Mouse (Mus musculus) stomach, embryonic 15.5 days (tissue): ENCODE results near the gene Cxxc4. TPM values are rescaled to one million over a fixed set of nuclear protein-coding genes. Genes with fewer than 3 reads are reported as not detected.

Source experiments
- ATAC-seq: fragments of 200-750 bp; cut with Nextera tagmentation; 2 replicates; pipeline ENCODE4 v1.8.0; 2017; ENCODE audit warnings: low read depth, moderate number of reproducible peaks, moderate TSS enrichment; ENCODE audit not compliant: insufficient read depth, low FRiP score
- H3K27ac ChIP-seq: fragments of 300-500 bp; sonication (generic); 2 replicates; pipeline ENCODE4 v1.5.1; 2015; ENCODE audit warnings: mild to moderate bottlenecking, inconsistent platforms
- H3K27me3 ChIP-seq: fragments of 300-500 bp; sonication (generic); replicated peaks from 2 replicates; pipeline ENCODE4 v1.6.1; 2015; ENCODE audit warnings: inconsistent platforms
- H3K36me3 ChIP-seq: fragments of 300-500 bp; sonication (generic); 2 replicates; pipeline ENCODE4 v1.6.1; 2015; ENCODE audit warnings: inconsistent platforms
- H3K4me1 ChIP-seq: fragments of 300-500 bp; sonication (generic); 2 replicates; pipeline ENCODE4 v1.6.1; 2015; ENCODE audit warnings: inconsistent platforms
- H3K4me2 ChIP-seq: fragments of 300-500 bp; sonication (generic); 2 replicates; pipeline ENCODE4 v1.6.1; 2015; ENCODE audit warnings: mild to moderate bottlenecking, inconsistent platforms
- H3K4me3 ChIP-seq: fragments of 300-500 bp; sonication (generic); replicated peaks from 2 replicates; pipeline ENCODE4 v1.5.1; 2015; ENCODE audit warnings: inconsistent platforms
- H3K9ac ChIP-seq: fragments of 300-500 bp; sonication (generic); 2 replicates; pipeline ENCODE4 v1.6.1; 2015; ENCODE audit warnings: inconsistent platforms
- H3K9me3 ChIP-seq: fragments of 300-500 bp; sonication (generic); 2 replicates; pipeline ENCODE4 v1.6.1; 2016; ENCODE audit warnings: inconsistent platforms
- WGBS: fragments of 180-500 bp; shearing (Covaris S2); methylation state at CpG from one replicate; pipeline ENCODE4 v1.1.7; 2015; 5-methylcytosine and 5-hydroxymethylcytosine counted together
- microRNA counts: library from miRNA; unstranded; fragments of <30 nt; microRNA quantifications from one replicate; lab custom pipeline; 2016
- microRNA-seq: library from miRNA; unstranded; fragments of <30 nt; microRNA quantifications from one replicate; pipeline ENCODE4, GENCODE M21; 2016
- polyA plus RNA-seq: library from polyadenylated mRNA; unstranded; fragments of >200 nt; fragmentation: Nextera tagmentation; extraction: Ambion mirVana; gene quantifications from 2 replicates; pipeline ENCODE4 v1.2.1, GENCODE M21; 2015

Gene Cxxc4
- polyA plus RNA-seq, 1 experiment from 2014 or later: 5.0 TPM

DNA sequence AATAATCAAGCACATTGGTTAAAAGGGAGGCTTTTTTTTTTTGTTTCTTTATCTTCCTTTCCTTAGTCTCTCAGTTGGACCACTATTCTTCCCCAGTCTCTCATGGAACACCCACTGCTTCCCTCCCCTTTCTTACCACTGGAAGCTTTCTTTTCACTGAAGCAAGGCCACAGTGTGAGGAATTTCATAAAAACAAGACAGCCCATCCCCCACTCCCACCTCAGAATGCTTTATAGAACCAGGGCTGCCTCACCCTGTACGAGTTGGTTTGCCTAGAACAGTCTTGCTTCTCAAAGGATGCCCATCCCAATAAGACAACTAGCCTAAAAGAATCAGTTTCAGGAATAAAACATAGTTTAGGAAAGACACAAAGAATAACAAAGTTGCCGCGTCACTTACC is 23.0 kb downstream of the Cxxc4 start:
- Histone ChIP-seq H3K4me3 (no peak overlapping the region), H3K9me3 (no peaks in the 10 kb centered on the region), H3K36me3 (no peaks in the 10 kb centered on the region), H3K4me1 (no peaks in the 10 kb centered on the region), H3K9ac (no peak overlapping the region), H3K27me3 (no peaks in the 10 kb centered on the region), H3K27ac (no peak overlapping the region), H3K4me2 (no peak overlapping the region)
- no peak for ATAC-seq
- WGBS: 63% methylated on average over 3 of the region's 3 CpGs

DNA sequence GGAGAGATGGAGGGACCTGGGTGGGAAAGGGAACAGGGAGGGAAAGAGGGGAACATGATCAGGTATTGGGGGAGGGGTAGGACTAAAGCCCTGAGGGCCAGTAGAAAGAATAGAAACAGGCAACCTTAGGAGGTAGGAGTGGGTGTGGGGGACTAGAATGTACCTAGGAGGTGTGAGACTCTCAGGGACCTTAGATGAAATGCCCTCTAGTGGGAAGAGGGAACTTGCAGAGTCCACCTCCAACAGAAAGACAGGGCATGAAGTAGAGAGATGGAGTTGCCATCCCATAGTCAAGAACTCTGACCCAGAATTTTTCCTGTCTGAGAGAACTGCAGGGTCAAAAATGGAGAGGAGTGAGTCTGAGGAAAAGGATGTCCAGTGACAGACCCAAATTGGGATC is 43.4 kb downstream of the Cxxc4 start:
- Histone ChIP-seq H3K9me3 (no peaks in the 10 kb centered on the region), H3K36me3 (no peaks in the 10 kb centered on the region), H3K4me1 (no peaks in the 10 kb centered on the region), H3K4me3 (no peak overlapping the region), H3K27ac (no peak overlapping the region), H3K4me2 (no peak overlapping the region), H3K9ac (no peak overlapping the region), H3K27me3 (no peaks in the 10 kb centered on the region)
- no peak for ATAC-seq

DNA sequence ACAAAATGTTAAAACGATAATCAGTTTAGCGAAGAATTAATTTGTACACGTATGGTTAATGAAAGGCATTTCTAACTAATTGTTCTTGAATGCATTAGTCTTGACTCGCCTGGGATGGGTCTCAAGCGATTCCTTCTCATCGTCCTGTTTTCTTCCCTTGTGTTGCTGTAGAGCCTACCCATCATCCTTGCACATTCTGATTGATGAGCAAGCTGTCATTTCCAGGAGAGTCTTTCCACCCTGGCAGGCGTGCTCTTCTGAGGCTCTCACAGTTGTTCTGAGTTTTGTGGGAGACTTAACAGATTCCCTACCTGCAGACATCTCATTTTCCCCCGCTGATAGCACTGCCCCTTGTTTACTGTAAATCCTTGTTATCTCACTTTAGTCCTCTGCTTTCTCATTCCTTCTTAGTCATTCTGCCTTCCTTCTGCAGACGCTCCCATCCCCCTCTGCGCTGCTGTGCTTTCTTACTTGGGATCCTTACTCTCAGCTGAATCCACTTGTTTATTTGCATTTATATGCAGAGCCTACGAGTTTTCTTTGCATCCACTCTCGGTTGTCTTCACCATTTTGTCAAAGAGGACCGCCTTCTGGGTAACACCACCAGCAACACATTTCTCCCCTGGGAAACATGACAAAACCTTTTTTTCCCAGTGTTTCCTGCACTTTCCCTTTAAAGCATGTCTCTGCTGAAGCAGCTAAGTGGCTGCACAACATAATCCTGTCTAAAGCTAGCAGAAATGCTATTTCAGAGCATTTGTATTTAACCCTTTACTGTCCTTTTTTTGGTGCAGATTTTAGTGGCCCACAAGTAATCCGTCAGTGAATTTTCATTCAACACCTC is 45.5 kb downstream of the Cxxc4 start:
- no peak overlapping the region for H3K4me3 ChIP-seq
- no peaks in the 10 kb centered on the region for H3K9me3 ChIP-seq
- H3K9ac ChIP-seq: no peak overlapping the region
- no peaks in the 10 kb centered on the region for H3K36me3 ChIP-seq
- peak overlapping the region; percentile 36; the same call in 1 of the 2 replicates for H3K4me2 ChIP-seq
- no peak for ATAC-seq
- no peaks in the 10 kb centered on the region for H3K4me1 ChIP-seq
- no peak overlapping the region for H3K27ac ChIP-seq
- WGBS: 27% methylated on average over 14 of the region's 14 CpGs
- H3K27me3 ChIP-seq: no peaks in the 10 kb centered on the region

DNA sequence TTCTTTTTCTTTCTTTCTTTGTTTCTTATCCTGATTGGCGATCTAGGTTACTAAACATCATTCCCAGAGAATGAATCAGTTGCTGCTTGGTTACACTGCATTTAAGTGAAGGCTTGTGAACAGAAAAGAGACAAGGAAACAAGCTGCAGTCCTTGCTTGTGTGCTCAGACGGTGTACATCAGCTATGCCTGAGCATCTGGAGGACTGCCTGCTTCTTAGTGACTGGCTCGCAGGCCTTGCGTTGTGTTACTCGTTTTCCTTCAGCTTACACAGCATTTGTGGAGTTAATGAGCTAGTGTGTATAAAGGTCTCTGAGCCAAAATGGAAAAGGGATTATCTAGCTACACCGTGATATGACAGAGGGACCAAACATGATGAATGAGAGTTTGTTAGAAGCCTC is 58.9 kb downstream of the Cxxc4 start:
- ATAC-seq: no peak
- H3K4me1 ChIP-seq: no peaks in the 10 kb centered on the region
- H3K27me3 ChIP-seq: no peaks in the 10 kb centered on the region
- H3K4me3 ChIP-seq: no peak overlapping the region
- H3K9me3 ChIP-seq: no peaks in the 10 kb centered on the region
- H3K27ac ChIP-seq: no peak overlapping the region
- H3K4me2 ChIP-seq: no peak overlapping the region
- no peaks in the 10 kb centered on the region for H3K36me3 ChIP-seq
- no peak overlapping the region for H3K9ac ChIP-seq
- 35% methylated on average over 6 of the region's 6 CpGs for WGBS

DNA sequence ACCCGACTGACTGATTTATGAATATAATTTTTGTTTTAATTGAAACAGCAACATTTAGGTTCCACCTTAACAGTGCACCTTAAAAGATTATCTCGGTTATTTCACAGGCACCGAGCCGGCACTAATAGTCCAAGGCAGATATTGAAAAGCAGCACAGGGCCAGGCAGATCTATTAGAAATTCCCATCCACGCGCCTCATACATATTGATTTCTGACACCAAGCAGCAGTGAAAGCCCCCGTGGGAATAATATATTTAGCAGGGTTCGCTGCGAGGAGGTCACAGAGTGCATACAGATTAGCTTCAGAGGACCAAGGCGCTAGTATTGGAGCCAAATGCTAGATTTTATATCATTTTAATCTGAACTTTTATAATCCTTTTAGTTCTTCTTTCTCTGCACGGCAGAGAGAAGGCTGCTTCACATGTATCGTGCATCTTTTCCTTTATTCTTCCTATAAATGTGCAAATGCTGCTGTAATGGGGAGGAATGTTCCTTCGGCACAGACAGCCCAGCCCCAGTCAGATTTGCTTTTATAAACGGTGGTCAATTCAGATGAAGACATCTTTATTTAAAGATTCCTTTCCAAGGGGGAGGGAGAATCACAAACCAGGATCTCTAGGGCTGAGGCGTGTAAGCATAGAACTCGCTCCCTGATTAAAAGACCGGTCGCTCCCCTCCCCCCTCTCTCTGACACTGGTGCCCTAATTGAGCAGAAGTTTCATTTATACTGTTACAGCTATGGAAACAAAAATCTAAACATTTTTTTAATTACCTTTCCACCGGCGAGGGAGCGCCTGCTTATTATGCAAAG is 66.6 kb downstream of the Cxxc4 start:
- Histone ChIP-seq H3K9ac (no peak overlapping the region), H3K4me3 (peak overlapping the region; percentile 23; the same call in 1 of the 2 replicates), H3K4me1 (peaks cover 3% of the 10 kb centered on the region; the same call in 1 of the 2 replicates), H3K27me3 (no peaks in the 10 kb centered on the region), H3K4me2 (peak overlapping the region; percentile 52), H3K36me3 (no peaks in the 10 kb centered on the region), H3K27ac (no peak overlapping the region), H3K9me3 (no peaks in the 10 kb centered on the region)
- WGBS: 21% methylated on average over 21 of the region's 21 CpGs
- no peak for ATAC-seq

DNA sequence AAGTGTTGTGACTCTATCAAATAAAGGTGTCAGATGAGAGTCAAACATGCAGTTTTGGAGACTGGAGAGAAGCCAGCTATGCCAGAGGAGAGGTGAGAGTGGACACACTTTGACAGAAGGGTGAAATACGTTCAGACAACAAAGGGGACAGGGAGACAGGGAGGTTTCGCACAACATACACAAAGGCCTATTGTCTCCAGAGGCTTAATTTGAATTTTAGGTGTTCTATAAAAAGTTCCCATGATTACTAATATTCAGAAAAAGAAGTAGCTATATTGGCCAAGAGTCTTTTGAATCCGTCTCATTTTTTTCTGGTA is 67.2 kb downstream of the Cxxc4 start:
- no peaks in the 10 kb centered on the region for H3K27me3 ChIP-seq
- H3K9me3 ChIP-seq: no peaks in the 10 kb centered on the region
- no peak overlapping the region for H3K4me3 ChIP-seq
- H3K4me1 ChIP-seq: peaks cover 3% of the 10 kb centered on the region; the same call in 1 of the 2 replicates
- ATAC-seq: no peak
- H3K9ac ChIP-seq: no peak overlapping the region
- WGBS: 54% methylated on average over 3 of the region's 3 CpGs
- peak overlapping the region; percentile 52 for H3K4me2 ChIP-seq
- H3K36me3 ChIP-seq: no peaks in the 10 kb centered on the region
- H3K27ac ChIP-seq: no peak overlapping the region

DNA sequence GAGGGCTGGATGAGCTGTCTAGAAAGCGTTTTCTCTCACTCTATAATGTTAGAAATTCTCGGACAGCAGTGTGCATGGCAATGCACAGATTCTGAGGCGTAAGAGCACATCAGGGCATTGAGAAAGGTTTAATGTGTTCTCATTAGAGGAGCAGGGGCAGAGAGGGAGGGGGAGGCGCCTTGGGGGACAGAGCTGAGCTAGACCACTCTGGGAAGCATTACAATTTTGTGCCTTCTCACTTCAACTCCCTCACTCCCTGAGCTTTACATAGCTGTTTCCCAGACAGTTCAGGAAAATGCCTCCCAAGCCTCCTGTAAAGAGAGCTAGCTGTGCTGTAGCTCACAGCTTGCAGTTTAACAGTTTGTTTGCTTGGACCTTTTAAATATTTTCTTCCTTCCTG is 70.2 kb downstream of the Cxxc4 start:
- Histone ChIP-seq H3K36me3 (no peaks in the 10 kb centered on the region), H3K4me3 (no peak overlapping the region), H3K27me3 (no peaks in the 10 kb centered on the region), H3K4me2 (no peak overlapping the region), H3K27ac (no peak overlapping the region), H3K9ac (no peak overlapping the region), H3K9me3 (no peaks in the 10 kb centered on the region), H3K4me1 (peaks cover 3% of the 10 kb centered on the region; the same call in 1 of the 2 replicates)
- WGBS: 47% methylated on average over 4 of the region's 4 CpGs
- no peak for ATAC-seq

DNA sequence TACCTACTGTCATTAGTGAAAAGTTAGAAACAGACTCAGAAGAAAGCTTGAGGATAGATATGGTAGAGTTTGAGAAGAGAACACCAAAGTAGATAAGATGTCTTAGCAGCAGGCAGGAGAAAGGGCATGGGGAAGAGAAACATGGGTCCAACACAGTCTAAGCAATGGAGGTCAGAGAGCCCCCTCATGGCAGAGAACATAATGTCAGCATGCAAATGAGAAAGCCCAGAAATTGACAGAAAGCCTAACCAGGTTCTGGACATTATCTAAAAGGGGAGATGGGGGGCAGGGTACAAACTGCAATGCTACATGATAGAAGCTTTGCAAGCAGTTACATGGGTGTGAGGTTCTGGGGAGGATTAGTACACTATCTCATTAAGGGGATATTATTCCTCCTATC is 71.5 kb downstream of the Cxxc4 start:
- H3K4me3 ChIP-seq: no peak overlapping the region
- H3K4me1 ChIP-seq: peaks cover under 1% of the 10 kb centered on the region; the same call in 1 of the 2 replicates
- no peaks in the 10 kb centered on the region for H3K9me3 ChIP-seq
- H3K27me3 ChIP-seq: no peaks in the 10 kb centered on the region
- no peak overlapping the region for H3K4me2 ChIP-seq
- H3K36me3 ChIP-seq: no peaks in the 10 kb centered on the region
- ATAC-seq: no peak
- no peak overlapping the region for H3K27ac ChIP-seq
- no peak overlapping the region for H3K9ac ChIP-seq

MicroRNA genes within 50 kb of the gene (microRNA counts, 519-probe panel; counts per million panel counts)
- microRNA mmu-miR-1895 (lab: Ali Mortazavi, UCI): 2,204 counts per million, percentile 35 among the panel's probes with 10 or more counts

Small RNA genes lying within 50 kb of the gene (microRNA-seq; reads per million reads assigned to microRNA genes)
- not detected for gene Mir1895
